Mouse (Mus musculus) hindbrain, postnatal 0 days (tissue): ENCODE data around the gene Actr1b. TPM values are rescaled to one million over a fixed set of nuclear protein-coding genes. Genes with fewer than 3 reads are reported as not detected.

Experiments used
- ATAC-seq: fragments of 200-750 bp; cut with Nextera tagmentation; 2 replicates; pipeline ENCODE4 v1.8.0; 2017; ENCODE audit warnings: mild to moderate bottlenecking, moderate TSS enrichment, moderate library complexity
- DNase-seq: peaks from one replicate; pipeline ENCODE4 v3.0.0-alpha.2; 2015; ENCODE audit warnings: low spot score
- H3K27ac ChIP-seq: fragments of 300-500 bp; sonication (generic); 2 replicates; pipeline ENCODE4 v1.5.1; 2014; ENCODE audit warnings: mild to moderate bottlenecking
- H3K27me3 ChIP-seq: fragments of 300-500 bp; sonication (generic); 2 replicates; pipeline ENCODE4 v1.6.1; 2014; ENCODE audit warnings: low read length, mixed read lengths; ENCODE audit not compliant: insufficient read depth
- H3K36me3 ChIP-seq: fragments of 300-500 bp; sonication (generic); 2 replicates; pipeline ENCODE4 v1.6.1; 2014; ENCODE audit warnings: low read length, mixed read lengths; ENCODE audit not compliant: insufficient read depth
- H3K4me1 ChIP-seq: fragments of 300-500 bp; sonication (generic); 2 replicates; pipeline ENCODE4 v1.6.1; 2014; ENCODE audit warnings: antibody characterized with exemption, low read length, mixed read lengths; ENCODE audit not compliant: insufficient read depth
- H3K4me2 ChIP-seq: fragments of 300-500 bp; sonication (generic); 2 replicates; pipeline ENCODE4 v1.6.1; 2014; ENCODE audit warnings: low read depth, mild to moderate bottlenecking, low read length, moderate library complexity, mixed read lengths
- H3K4me3 ChIP-seq: fragments of 300-500 bp; sonication (generic); 2 replicates; pipeline ENCODE4 v1.5.1; 2014; ENCODE audit warnings: low read length
- H3K9ac ChIP-seq: fragments of 300-500 bp; sonication (generic); replicated peaks from 2 replicates; pipeline ENCODE4 v1.6.1; 2014; ENCODE audit warnings: mild to moderate bottlenecking, low read length, moderate library complexity, mixed read lengths
- H3K9me3 ChIP-seq: fragments of 300-500 bp; sonication (generic); 2 replicates; pipeline ENCODE4 v1.6.1; 2016; ENCODE audit warnings: low read length, mixed read lengths
- CTCF ChIP-seq: IDR thresholded peaks from 2 replicates; pipeline ENCODE4 v1.5.1; 2016; ENCODE audit warnings: antibody characterized with exemption, control low read depth, low read depth
- WGBS: fragments of 180-500 bp; shearing (Covaris S2); extraction: QIAGEN DNeasy Blood & Tissue Kit; methylation state at CpG from one replicate; pipeline ENCODE4 v1.1.7; 2014; 5-methylcytosine and 5-hydroxymethylcytosine counted together
- polyA plus RNA-seq: library from polyadenylated mRNA; unstranded; fragments of >200 nt; fragmentation: Nextera tagmentation; extraction: Ambion mirVana; gene quantifications from 2 replicates; pipeline ENCODE4 v1.2.1, GENCODE M21; 2015
- total RNA-seq: library from RNA; depleted of rRNA; stranded (reverse); fragments of >200 nt; gene quantifications from 2 replicates; pipeline ENCODE4 v1.2.3, GENCODE M21; 2014

Gene Actr1b
- total and polyA plus RNA-seq, 2 experiments from 2014 or later, result 119 to 178 TPM

GRCm38 (mm10) chr1:36723146-36724056 lies 9.2 kb upstream of the Actr1b start:
- Histone ChIP-seq H3K4me2 (no peak overlapping the region), H3K9me3 (no peaks in the 10 kb centered on the region), H3K27me3 (no peaks in the 10 kb centered on the region), H3K36me3 (no peaks in the 10 kb centered on the region), H3K9ac (no peak overlapping the region), H3K4me1 (no peaks in the 10 kb centered on the region), H3K4me3 (no peak overlapping the region), H3K27ac (no peak overlapping the region)
- 75% methylated on average over 16 of the region's 16 CpGs for WGBS
- no peak for TF ChIP-seq CTCF
- ATAC-seq (no peak), DNase-seq (no peak)

DNA sequence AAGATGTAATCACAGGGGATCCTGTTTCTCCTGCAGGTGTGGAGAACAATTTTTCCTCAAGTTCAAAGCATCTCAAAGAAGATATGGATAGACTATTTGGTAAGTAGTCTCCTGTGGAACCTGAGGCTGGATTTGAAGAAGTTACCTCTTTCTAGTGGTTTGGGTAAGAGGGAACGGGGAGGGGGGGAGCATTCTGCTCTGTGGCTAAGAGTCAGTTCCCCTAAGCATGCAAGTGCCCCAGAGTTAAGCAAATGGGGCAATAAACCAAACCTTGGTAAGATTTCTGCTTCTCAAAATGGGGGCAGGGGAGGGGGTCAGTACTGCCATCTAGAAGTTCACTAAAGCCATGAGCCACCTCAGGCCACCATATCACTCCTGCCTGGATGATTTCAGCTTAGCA lies 4.6 kb upstream of the Actr1b start:
- WGBS, result 90% methylated on average over 1 of the region's 1 CpGs
- DNase-seq (no peak), ATAC-seq (no peak)
- H3K27ac ChIP-seq, result no peak overlapping the region
- H3K4me3 ChIP-seq, result no peak overlapping the region
- H3K4me1 ChIP-seq, result no peaks in the 10 kb centered on the region
- no peaks in the 10 kb centered on the region for H3K9me3 ChIP-seq
- no peaks in the 10 kb centered on the region for H3K36me3 ChIP-seq
- no peak overlapping the region for H3K9ac ChIP-seq
- no peak for TF ChIP-seq CTCF
- H3K4me2 ChIP-seq, result no peak overlapping the region
- H3K27me3 ChIP-seq, result no peaks in the 10 kb centered on the region

DNA sequence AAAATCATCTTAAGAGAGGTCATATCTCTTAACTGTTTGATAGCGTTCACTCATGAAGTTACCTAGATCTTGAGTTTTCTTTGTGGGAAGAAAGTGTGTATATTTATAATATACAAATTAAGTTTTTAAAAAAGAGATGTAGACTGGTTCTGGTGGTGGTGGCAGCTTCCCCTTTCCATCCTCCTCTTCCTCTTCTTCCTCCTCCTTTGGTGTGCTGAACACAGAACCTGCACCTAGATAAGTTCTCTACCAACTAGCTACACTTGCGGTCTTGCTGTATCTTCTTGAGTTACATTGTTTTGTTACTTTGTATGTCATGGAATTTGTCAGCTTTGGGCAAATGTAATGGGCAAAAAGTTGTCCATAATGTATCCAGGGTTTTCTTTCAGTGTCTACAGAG lies 3.1 kb downstream of the Actr1b start:
- H3K27me3 ChIP-seq, result no peaks in the 10 kb centered on the region
- WGBS, result 99% methylated on average over 2 of the region's 2 CpGs
- peaks cover 11% of the 10 kb centered on the region for H3K4me1 ChIP-seq
- H3K36me3 ChIP-seq, result peaks cover 4% of the 10 kb centered on the region; the same call in 1 of the 2 replicates
- DNase-seq (no peak), ATAC-seq (no peak)
- no peak overlapping the region for H3K4me3 ChIP-seq
- H3K9me3 ChIP-seq, result no peaks in the 10 kb centered on the region
- H3K9ac ChIP-seq, result no peak overlapping the region
- no peak for TF ChIP-seq CTCF
- H3K4me2 ChIP-seq, result no peak overlapping the region
- no peak overlapping the region for H3K27ac ChIP-seq

- WGBS, result under 1% methylated on average over 29 of the region's 29 CpGs
- TF ChIP-seq CTCF, result no peak
Measured at GRCm38 (mm10) chr1:36709854-36710280, 4.4 kb downstream of the Actr1b start, which contains the start of gene 4933424G06Rik. TSS of gene 4933424G06Rik (plus strand) at chr1:36710149.

GRCm38 (mm10) chr1:36709055-36709853 lies 5.0 kb downstream of the Actr1b start:
- peak; percentile 68 for ATAC-seq

More at GRCm38 (mm10) chr1:36709854-36710280, 4.4 kb downstream of the Actr1b start, which contains the start of gene 4933424G06Rik:
- Histone ChIP-seq H3K9ac (peak within 1 kb of the TSS; percentile 90), H3K4me1 (peaks cover 11% of the 10 kb centered on the region), H3K27ac (peak within 1 kb of the TSS; percentile 88), H3K4me3 (peak within 1 kb of the TSS; percentile 95), H3K36me3 (peaks cover 15% of the 10 kb centered on the region), H3K9me3 (no peaks in the 10 kb centered on the region), H3K27me3 (no peaks in the 10 kb centered on the region), H3K4me2 (peak within 1 kb of the TSS; percentile 77)
- ATAC-seq, result peak; percentile 95
- DNase-seq, result peak; percentile 99

DNA sequence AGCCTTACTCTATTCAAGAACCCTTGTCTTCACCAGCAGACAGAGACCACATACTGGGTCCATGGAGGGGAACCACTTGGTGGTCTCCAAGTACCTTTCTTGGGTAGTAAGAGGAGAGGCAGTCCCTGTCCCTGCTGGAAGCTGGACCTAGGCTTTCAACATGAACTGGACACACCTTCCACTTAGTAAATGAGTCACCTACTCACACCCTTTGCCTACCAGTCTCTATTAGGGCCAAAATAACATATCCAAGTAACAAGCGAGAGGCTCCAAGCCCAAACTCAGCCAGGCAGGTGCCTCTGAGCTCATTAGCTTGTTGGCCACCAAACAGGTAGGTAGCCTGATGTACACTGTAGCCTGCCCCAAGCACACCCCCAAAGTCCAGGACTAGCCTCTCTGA lies 5.6 kb downstream of the Actr1b start:
- ATAC-seq, result no peak
- peak overlapping the region; percentile 77 for H3K4me2 ChIP-seq
- no peak for DNase-seq
- 89% methylated on average over 1 of the region's 1 CpGs for WGBS
- H3K36me3 ChIP-seq, result peaks cover 28% of the 10 kb centered on the region
- H3K27me3 ChIP-seq, result no peaks in the 10 kb centered on the region
- peak overlapping the region; percentile 90 for H3K9ac ChIP-seq
- H3K9me3 ChIP-seq, result no peaks in the 10 kb centered on the region
- H3K4me3 ChIP-seq, result peak overlapping the region; percentile 95
- H3K4me1 ChIP-seq, result peaks cover 11% of the 10 kb centered on the region
- no peak overlapping the region for H3K27ac ChIP-seq
- TF ChIP-seq CTCF, result no peak

More at GRCm38 (mm10) chr1:36709055-36709853, 5.0 kb downstream of the Actr1b start:
- Histone ChIP-seq H3K27ac (peak overlapping the region; percentile 88), H3K27me3 (no peaks in the 10 kb centered on the region), H3K4me3 (peak overlapping the region; percentile 95), H3K4me1 (peaks cover 11% of the 10 kb centered on the region), H3K36me3 (peaks cover 21% of the 10 kb centered on the region), H3K9ac (peak overlapping the region; percentile 90), H3K4me2 (peak overlapping the region; percentile 77), H3K9me3 (no peaks in the 10 kb centered on the region)
- TF ChIP-seq CTCF, result peak; percentile 70
- WGBS, result 1% methylated on average over 33 of the region's 33 CpGs
- DNase-seq, result peak; percentile 64
